Mouse (Mus musculus): ENCODE measurements around the gene Smyd3. TPM values are rescaled to one million over a fixed set of nuclear protein-coding genes. Genes with fewer than 3 reads are reported as not detected.

The Smyd3 gene
- total and polyA plus RNA-seq, 2 experiments = 1.4 to 7.0 TPM

- H3K27ac ChIP-seq (replicated peaks; ENCODE audit: insufficient read depth, low read depth, low read length) = no peak overlapping the region
- DNase-seq (ENCODE audit: extremely low read depth, low read depth, low spot score) = no peak
- no peaks in the 10 kb centered on the region for H3K79me2 ChIP-seq (ENCODE audit: control insufficient read depth, insufficient read depth, low read length)
- no peaks in the 10 kb centered on the region for H3K27me3 ChIP-seq (ENCODE audit: control insufficient read depth, insufficient read depth, low read length)
- no peak overlapping the region for H3K4me3 ChIP-seq (ENCODE audit: insufficient read depth, low read depth, low read length)
- no peaks in the 10 kb centered on the region for H3K4me1 ChIP-seq (ENCODE audit: control insufficient read depth, insufficient read depth, low read length)
- no peaks in the 10 kb centered on the region for H3K36me3 ChIP-seq (ENCODE audit: control insufficient read depth, insufficient read depth, low read length)
- H3K9ac ChIP-seq (ENCODE audit: low read depth, low read length) = no peak overlapping the region
- WGBS = 79% methylated on average over 7 of the region's 7 CpGs
- no peak for TF ChIP-seq POLR2A (IDR thresholded peaks at IDR 0.05; ENCODE audit: extremely low read depth, insufficient read depth, low read length)
- no peak for TF ChIP-seq CTCF (IDR thresholded peaks at IDR 0.05; ENCODE audit: low read depth, low read length)
Observed at GRCm38 (mm10) chr1:179237989-179238388, 279.9 kb downstream of the Smyd3 start.

GRCm38 (mm10) chr1:179236217-179236840 is 281.5 kb downstream of the Smyd3 start:
- no peaks in the 10 kb centered on the region for H3K4me1 ChIP-seq (ENCODE audit: control insufficient read depth, insufficient read depth, low read length)
- H3K36me3 ChIP-seq (ENCODE audit: control insufficient read depth, insufficient read depth, low read length) = no peaks in the 10 kb centered on the region
- H3K79me2 ChIP-seq (ENCODE audit: control insufficient read depth, insufficient read depth, low read length) = no peaks in the 10 kb centered on the region
- H3K4me3 ChIP-seq (ENCODE audit: insufficient read depth, low read depth, low read length) = no peak overlapping the region
- 42% methylated on average over 8 of the region's 8 CpGs for WGBS
- peak; percentile 33 for DNase-seq (ENCODE audit: extremely low read depth, low read depth, low spot score)
- no peak for TF ChIP-seq POLR2A (IDR thresholded peaks at IDR 0.05; ENCODE audit: extremely low read depth, insufficient read depth, low read length)
- no peak for TF ChIP-seq CTCF (IDR thresholded peaks at IDR 0.05; ENCODE audit: low read depth, low read length)
- no peak overlapping the region for H3K27ac ChIP-seq (replicated peaks; ENCODE audit: insufficient read depth, low read depth, low read length)
- H3K9ac ChIP-seq (ENCODE audit: low read depth, low read length) = no peak overlapping the region
- no peaks in the 10 kb centered on the region for H3K27me3 ChIP-seq (ENCODE audit: control insufficient read depth, insufficient read depth, low read length)

GRCm38 (mm10) chr1:179231777-179232661 is 285.8 kb downstream of the Smyd3 start:
- H3K79me2 ChIP-seq (ENCODE audit: control insufficient read depth, insufficient read depth, low read length) = no peaks in the 10 kb centered on the region
- TF ChIP-seq CTCF (IDR thresholded peaks at IDR 0.05; ENCODE audit: low read depth, low read length) = peak; percentile 80
- no peak for TF ChIP-seq POLR2A (IDR thresholded peaks at IDR 0.05; ENCODE audit: extremely low read depth, insufficient read depth, low read length)
- no peaks in the 10 kb centered on the region for H3K4me1 ChIP-seq (ENCODE audit: control insufficient read depth, insufficient read depth, low read length)
- H3K4me3 ChIP-seq (ENCODE audit: insufficient read depth, low read depth, low read length) = no peak overlapping the region
- no peak overlapping the region for H3K9ac ChIP-seq (ENCODE audit: low read depth, low read length)
- no peaks in the 10 kb centered on the region for H3K36me3 ChIP-seq (ENCODE audit: control insufficient read depth, insufficient read depth, low read length)
- DNase-seq (ENCODE audit: extremely low read depth, low read depth, low spot score) = peak; percentile 37
- H3K27me3 ChIP-seq (ENCODE audit: control insufficient read depth, insufficient read depth, low read length) = no peaks in the 10 kb centered on the region
- 58% methylated on average over 13 of the region's 13 CpGs for WGBS
- H3K27ac ChIP-seq (replicated peaks; ENCODE audit: insufficient read depth, low read depth, low read length) = no peak overlapping the region

- Histone ChIP-seq H3K27me3 (ENCODE audit: control insufficient read depth, insufficient read depth, low read length) (no peaks in the 10 kb centered on the region), H3K27ac (replicated peaks; ENCODE audit: insufficient read depth, low read depth, low read length) (no peak overlapping the region), H3K9ac (ENCODE audit: low read depth, low read length) (no peak overlapping the region), H3K36me3 (ENCODE audit: control insufficient read depth, insufficient read depth, low read length) (no peaks in the 10 kb centered on the region), H3K79me2 (ENCODE audit: control insufficient read depth, insufficient read depth, low read length) (no peaks in the 10 kb centered on the region), H3K4me3 (ENCODE audit: insufficient read depth, low read depth, low read length) (no peak overlapping the region), H3K4me1 (ENCODE audit: control insufficient read depth, insufficient read depth, low read length) (no peaks in the 10 kb centered on the region)
- no peak for DNase-seq (ENCODE audit: extremely low read depth, low read depth, low spot score)
- TF ChIP-seq POLR2A (IDR thresholded peaks at IDR 0.05; ENCODE audit: extremely low read depth, insufficient read depth, low read length) (no peak), CTCF (IDR thresholded peaks at IDR 0.05; ENCODE audit: low read depth, low read length) (no peak)
- WGBS = 78% methylated on average over 3 of the region's 3 CpGs
Observed at GRCm38 (mm10) chr1:179229515-179229914, 288.3 kb downstream of the Smyd3 start.

GRCm38 (mm10) chr1:179220290-179220689 is 297.6 kb downstream of the Smyd3 start:
- DNase-seq (ENCODE audit: extremely low read depth, low read depth, low spot score) = no peak
- Histone ChIP-seq H3K36me3 (ENCODE audit: control insufficient read depth, insufficient read depth, low read length) (no peaks in the 10 kb centered on the region), H3K4me1 (ENCODE audit: control insufficient read depth, insufficient read depth, low read length) (no peaks in the 10 kb centered on the region), H3K79me2 (ENCODE audit: control insufficient read depth, insufficient read depth, low read length) (no peaks in the 10 kb centered on the region), H3K27ac (replicated peaks; ENCODE audit: insufficient read depth, low read depth, low read length) (no peak overlapping the region), H3K9ac (ENCODE audit: low read depth, low read length) (no peak overlapping the region), H3K4me3 (ENCODE audit: insufficient read depth, low read depth, low read length) (no peak overlapping the region), H3K27me3 (ENCODE audit: control insufficient read depth, insufficient read depth, low read length) (no peaks in the 10 kb centered on the region)
- TF ChIP-seq CTCF (IDR thresholded peaks at IDR 0.05; ENCODE audit: low read depth, low read length) (no peak), POLR2A (IDR thresholded peaks at IDR 0.05; ENCODE audit: extremely low read depth, insufficient read depth, low read length) (no peak)
- 89% methylated on average over 1 of the region's 1 CpGs for WGBS

GRCm38 (mm10) chr1:179218061-179218460 is 299.8 kb downstream of the Smyd3 start:
- Histone ChIP-seq H3K4me3 (ENCODE audit: insufficient read depth, low read depth, low read length) (no peak overlapping the region), H3K4me1 (ENCODE audit: control insufficient read depth, insufficient read depth, low read length) (no peaks in the 10 kb centered on the region), H3K27ac (replicated peaks; ENCODE audit: insufficient read depth, low read depth, low read length) (no peak overlapping the region), H3K27me3 (ENCODE audit: control insufficient read depth, insufficient read depth, low read length) (no peaks in the 10 kb centered on the region), H3K79me2 (ENCODE audit: control insufficient read depth, insufficient read depth, low read length) (no peaks in the 10 kb centered on the region), H3K36me3 (ENCODE audit: control insufficient read depth, insufficient read depth, low read length) (no peaks in the 10 kb centered on the region), H3K9ac (ENCODE audit: low read depth, low read length) (no peak overlapping the region)
- WGBS = 84% methylated on average over 5 of the region's 5 CpGs
- DNase-seq (ENCODE audit: extremely low read depth, low read depth, low spot score) = no peak
- TF ChIP-seq CTCF (IDR thresholded peaks at IDR 0.05; ENCODE audit: low read depth, low read length) (no peak), POLR2A (IDR thresholded peaks at IDR 0.05; ENCODE audit: extremely low read depth, insufficient read depth, low read length) (no peak)

Data from liver, adult 2 months (tissue).